Mouse (Mus musculus) CH12.LX (cell line): Measurements from ENCODE around the gene Vps53. TPM values are rescaled to one million over a fixed set of nuclear protein-coding genes. Genes with fewer than 3 reads are reported as not detected.

Experiments
- DNase-seq: peaks from one replicate; pipeline ENCODE4 v3.0.0-alpha.2; 2013; ENCODE audit errors: extremely low read depth
- H3K27ac ChIP-seq: 2 replicates; pipeline ENCODE4 v1.5.1; 2012; ENCODE audit warnings: low read depth, mild to moderate bottlenecking, control low read depth, moderate library complexity; ENCODE audit not compliant: insufficient read depth
- H3K27me3 ChIP-seq: replicated peaks from 2 replicates; pipeline ENCODE3; 2012; ENCODE audit warnings: inconsistent platforms
- H3K36me3 ChIP-seq, 2 experiments: replicated peaks in 1 of 2; 2 replicates each; pipeline versions ENCODE3 to v1.6.1; 2012; ENCODE audit warnings: inconsistent platforms in 1 of 2, low read length in 1 of 2, mild to moderate bottlenecking in 1 of 2, mixed read lengths in 1 of 2, moderate library complexity in 1 of 2; ENCODE audit not compliant: control insufficient read depth in 1 of 2, insufficient read depth in 1 of 2
- H3K4me1 ChIP-seq, 2 experiments: 2 replicates each; pipeline ENCODE4 v1.6.1; 2012; ENCODE audit warnings: inconsistent platforms in 1 of 2, moderate library complexity in 1 of 2; ENCODE audit not compliant: insufficient read depth in 2 of 2, control insufficient read depth in 1 of 2
- H3K4me2 ChIP-seq: 2 replicates; pipeline ENCODE4 v1.6.1; 2012; ENCODE audit warnings: low read depth, mild to moderate bottlenecking, control low read depth; ENCODE audit not compliant: poor library complexity, insufficient read depth, severe bottlenecking
- H3K4me3 ChIP-seq, 3 experiments: fragments of 150-350 bp in 1 of 3; sonication (generic) in 1 of 3; replicated peaks in 1 of 3; 2 replicates each; pipeline versions ENCODE3 to v1.5.1; 2011 to 2012; ENCODE audit warnings: low read depth in 2 of 3, low read length in 2 of 3, mild to moderate bottlenecking in 2 of 3, moderate library complexity in 2 of 3, control low read depth in 1 of 3, improper control_type of control experiment in 1 of 3, inconsistent platforms in 1 of 3, mixed read lengths in 1 of 3; ENCODE audit not compliant: poor library complexity in 1 of 3
- H3K79me2 ChIP-seq: replicated peaks from 2 replicates; pipeline ENCODE4 v1.6.1; 2012; ENCODE audit warnings: mild to moderate bottlenecking, moderate library complexity; ENCODE audit not compliant: control insufficient read depth, poor library complexity, insufficient read depth, severe bottlenecking; ENCODE audit errors: extremely low read depth
- H3K9ac ChIP-seq: 2 replicates; pipeline ENCODE4 v1.6.1; 2012; ENCODE audit warnings: low read depth, mild to moderate bottlenecking, control low read depth, moderate library complexity; ENCODE audit not compliant: insufficient read depth
- H3K9me3 ChIP-seq: replicated peaks from 2 replicates; pipeline ENCODE3; 2012; ENCODE audit warnings: low read length, inconsistent platforms, mixed read lengths
- BHLHE40 ChIP-seq: IDR thresholded peaks from 2 replicates; pipeline ENCODE4 v1.6.1; 2011; ENCODE audit warnings: mild to moderate bottlenecking, low read depth, low read length, improper control_type of control experiment
- CHD2 ChIP-seq: IDR thresholded peaks from 2 replicates; pipeline ENCODE4 v1.6.1; 2011; ENCODE audit warnings: low read length, improper control_type of control experiment
- E2F4 ChIP-seq: IDR thresholded peaks from 2 replicates; pipeline ENCODE4 v1.6.1; 2011; ENCODE audit warnings: low read depth, low read length, improper control_type of control experiment; ENCODE audit not compliant: insufficient replicate concordance
- EP300 ChIP-seq: IDR thresholded peaks from 2 replicates; pipeline ENCODE4 v1.6.1; 2011; ENCODE audit warnings: low read length, improper control_type of control experiment
- HCFC1 ChIP-seq: IDR thresholded peaks from 2 replicates; pipeline ENCODE4 v1.6.1; 2012; ENCODE audit warnings: low read depth, mild to moderate bottlenecking, inconsistent platforms, low read length, improper control_type of control experiment
- JUN ChIP-seq: IDR thresholded peaks from 2 replicates; pipeline ENCODE4 v1.6.1; 2011; ENCODE audit warnings: low read depth, mild to moderate bottlenecking, low read length, improper control_type of control experiment, moderate library complexity; ENCODE audit not compliant: insufficient read depth
- KAT2A ChIP-seq: IDR thresholded peaks from 2 replicates; pipeline ENCODE4 v1.6.1; 2012; ENCODE audit warnings: low read length, improper control_type of control experiment, inconsistent platforms; ENCODE audit not compliant: insufficient replicate concordance
- MAX ChIP-seq: IDR thresholded peaks from 2 replicates; pipeline ENCODE4 v1.6.1; 2011; ENCODE audit warnings: low read length, improper control_type of control experiment
- MAZ ChIP-seq: IDR thresholded peaks from 2 replicates; pipeline ENCODE4 v1.6.1; 2012; ENCODE audit warnings: low read depth, mild to moderate bottlenecking, inconsistent platforms, low read length, improper control_type of control experiment, moderate library complexity
- MEF2A ChIP-seq: IDR thresholded peaks from 2 replicates; pipeline ENCODE4 v1.6.1; 2014; ENCODE audit warnings: low read depth, mild to moderate bottlenecking, inconsistent platforms, low read length, improper control_type of control experiment, borderline replicate concordance
- MXI1 ChIP-seq: IDR thresholded peaks from 2 replicates; pipeline ENCODE4 v1.6.1; 2011; ENCODE audit warnings: mild to moderate bottlenecking, low read depth, low read length, improper control_type of control experiment
- MYC ChIP-seq: IDR thresholded peaks from 2 replicates; pipeline ENCODE4 v1.6.1; 2011; ENCODE audit warnings: low read depth, mild to moderate bottlenecking, improper control_type of control experiment, low read length
- NELFE ChIP-seq: IDR thresholded peaks from 2 replicates; pipeline ENCODE4 v1.6.1; 2011; ENCODE audit warnings: low read depth, low read length, improper control_type of control experiment
- NRF1 ChIP-seq: IDR thresholded peaks from 2 replicates; pipeline ENCODE4 v1.6.1; 2014; ENCODE audit warnings: low read depth, mild to moderate bottlenecking, inconsistent platforms, low read length, improper control_type of control experiment, moderate library complexity
- PAX5 ChIP-seq: IDR thresholded peaks from 2 replicates; pipeline ENCODE4 v1.6.1; 2012; ENCODE audit warnings: low read length, inconsistent platforms, mixed read lengths
- POLR2AphosphoS2 ChIP-seq: IDR thresholded peaks from 2 replicates; pipeline ENCODE4 v1.6.1; 2011; ENCODE audit warnings: low read depth, low read length, improper control_type of control experiment
- RAD21 ChIP-seq: IDR thresholded peaks from 2 replicates; pipeline ENCODE4 v1.6.1; 2011; ENCODE audit warnings: low read depth, mild to moderate bottlenecking, low read length, improper control_type of control experiment, moderate library complexity
- RCOR1 ChIP-seq: conservative IDR thresholded peaks from 2 replicates; pipeline ENCODE4 v1.6.1; 2012; ENCODE audit warnings: low read depth, mild to moderate bottlenecking, inconsistent platforms, low read length, improper control_type of control experiment
- TCF12 ChIP-seq: IDR thresholded peaks from 2 replicates; pipeline ENCODE4 v1.6.1; 2014; ENCODE audit warnings: low read depth, mild to moderate bottlenecking, inconsistent platforms, low read length, improper control_type of control experiment
- UBTF ChIP-seq: IDR thresholded peaks from 2 replicates; pipeline ENCODE4 v1.6.1; 2012; ENCODE audit warnings: low read depth, mild to moderate bottlenecking, inconsistent platforms, low read length, improper control_type of control experiment, moderate library complexity
- ZKSCAN1 ChIP-seq: IDR thresholded peaks from 2 replicates; pipeline ENCODE4 v1.6.1; 2012; ENCODE audit warnings: low read depth, inconsistent platforms, low read length, improper control_type of control experiment, borderline replicate concordance
- ZMIZ1 ChIP-seq: IDR thresholded peaks from 2 replicates; pipeline ENCODE4 v1.6.1; 2012; ENCODE audit warnings: low read depth, mild to moderate bottlenecking, inconsistent platforms, low read length, improper control_type of control experiment
- ZNF384 ChIP-seq: IDR thresholded peaks from 2 replicates; pipeline ENCODE4 v1.6.1; 2012; ENCODE audit warnings: low read depth, low read length, improper control_type of control experiment, inconsistent platforms
- dilution Hi-C: fragments of 300-500 bp; cut with MboI; formaldehyde crosslinking; loops from 2 replicates; pipeline ENCODE4 v1.14.3; 2020; ENCODE audit warnings: low sequenced_read_pairs; ENCODE audit not compliant: extremely low pct_unique_long_range_greater_than_20kb, extremely low pct_ligation_motif_present
- in situ Hi-C: fragments of 300-500 bp; cut with MboI; formaldehyde crosslinking; loops from 3 replicates; pipeline ENCODE4 v1.14.3; 2019; ENCODE audit warnings: low sequenced_read_pairs, low pct_ligation_motif_present, low pct_unique_long_range_greater_than_20kb, mixed read lengths
- polyA plus RNA-seq: library from polyadenylated mRNA; unstranded; fragments of >175 nt; gene quantifications from 2 replicates; pipeline ENCODE4 v1.2.1, GENCODE M21; 2012; ENCODE audit warnings: low read depth; ENCODE audit not compliant: insufficient read length
- total RNA-seq, 2 experiments: library from RNA; depleted of rRNA; stranded (reverse); fragments of 300-350 nt in 1 of 2; fragments of >200 nt in 1 of 2; gene quantifications; 2 replicates each; pipeline ENCODE4 v1.2.3; 2012 to 2014

Vps53 gene
- total and polyA plus RNA-seq, 3 experiments, result 56.1 to 70.7 (median 62.2) TPM

- peak; percentile 74 for TF ChIP-seq HCFC1
- TF ChIP-seq ZKSCAN1, result no peak
- no peak for TF ChIP-seq EP300
- TF ChIP-seq MXI1, result peak; percentile 64
- peak; percentile 45; the same call in 1 of the 2 replicates for TF ChIP-seq MAZ
- peak; percentile 64; the same call in 1 of the 2 replicates for TF ChIP-seq KAT2A
- TF ChIP-seq PAX5, result no peak
- TF ChIP-seq TCF12, result peak; percentile 87; the same call in 1 of the 2 replicates
- peak; percentile 90; the same call in 1 of the 2 replicates for TF ChIP-seq E2F4
- 0 out of 2 replicates have a peak, but pooled peaks have one; percentile 21 for TF ChIP-seq ZNF384
- peak; percentile 44 for TF ChIP-seq RAD21
- peak; percentile 62; the same call in 1 of the 2 replicates for TF ChIP-seq RCOR1
- TF ChIP-seq UBTF, result no peak
- TF ChIP-seq NRF1, result peak; percentile 90
- peak; percentile 88 for TF ChIP-seq ZMIZ1
- no peak for TF ChIP-seq JUN
- TF ChIP-seq POLR2AphosphoS2, result peak; percentile 78; the same call in 1 of the 2 replicates
- TF ChIP-seq, all 38 proteins: peak for 25
These were observed 37.9 kb upstream of the Vps53 start, which contains the start of the genes Dbil5 and Gemin4 (continued) for GRCm38 (mm10) chr11:76217390-76217800.

GRCm38 (mm10) chr11:76216681-76217389, 37.4 kb upstream of the Vps53 start:
- peak overlapping the region; percentile 86 for H3K9ac ChIP-seq
- H3K4me1 ChIP-seq, result peaks cover 3 to 28% of the 10 kb centered on the region in 2 experiments; a peak in 3 of 4 replicates
- H3K79me2 ChIP-seq, result peaks cover 20% of the 10 kb centered on the region
- in situ Hi-C loops (no loop called here), dilution Hi-C loops (no loop called here)
- H3K4me2 ChIP-seq, result peak overlapping the region; percentile 47
- TF ChIP-seq MXI1, result peak; percentile 97
- TF ChIP-seq BHLHE40, result peak; percentile 74
- TF ChIP-seq NELFE, result no peak
- peak; percentile 63 for TF ChIP-seq CHD2
- TF ChIP-seq MYC, result peak; percentile 98
- no peak for TF ChIP-seq MEF2A
- TF ChIP-seq MAX, result peak; percentile 93
- no peaks in the 10 kb centered on the region for H3K9me3 ChIP-seq
- DNase-seq, result peak; percentile 61
- peak overlapping the region; percentile 9; the same call in 1 of the 2 replicates for H3K27ac ChIP-seq
- no peaks in the 10 kb centered on the region for H3K27me3 ChIP-seq
- peak overlapping the region; percentile 74 to 97 (median 78) for H3K4me3 ChIP-seq
- peaks cover 37 to 75% of the 10 kb centered on the region in 2 experiments for H3K36me3 ChIP-seq
